Mouse (Mus musculus): ENCODE data around the gene Snx10. TPM values are rescaled to one million over a fixed set of nuclear protein-coding genes. Genes with fewer than 3 reads are reported as not detected.
"Not testable (repeated sequence)": the region's sequence is repeated elsewhere in the genome, so short reads cannot be mapped to it uniquely, and the experiment has no call there.

Snx10 gene
- polyA plus RNA-seq (2014; fragmentation: Nextera tagmentation; extraction: Ambion mirVana), result 17.2 and 19.2 TPM in 2 replicates

DNA sequence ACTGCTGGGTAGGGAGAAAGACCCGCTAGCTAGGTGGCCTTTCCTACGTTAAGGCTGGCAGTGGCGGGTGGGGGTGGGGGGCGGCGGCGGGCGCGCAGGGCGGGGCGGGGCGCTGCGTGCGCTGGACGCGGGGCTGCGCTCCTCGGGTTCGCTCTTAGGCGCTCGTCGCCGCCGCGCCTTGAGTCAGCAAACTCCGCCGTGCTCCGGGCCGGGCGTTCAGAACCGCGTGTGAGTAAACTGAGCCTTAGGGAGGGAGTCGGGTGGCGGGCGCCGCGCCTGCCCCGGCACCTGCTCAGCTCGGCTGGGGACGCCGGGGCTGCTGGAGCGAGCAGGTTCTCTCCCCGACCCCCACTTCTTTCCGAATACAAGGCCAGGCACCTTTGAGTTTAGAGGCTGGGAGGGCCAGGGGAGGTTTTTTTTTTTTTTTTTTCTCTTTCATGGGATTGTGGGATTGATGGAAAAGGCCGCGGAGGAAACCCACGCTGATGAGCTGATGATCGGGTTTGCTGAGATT is at the start of gene Snx10:
Snx10 (plus strand) TSS at position 95 of the 514 bp plus-strand sequence.
- ATAC-seq (ENCODE audit: low read depth) (peak; percentile 86), DNase-seq (ENCODE audit: low spot score) (peak; percentile 71)
- no peaks in the 10 kb centered on the region for H3K27me3 ChIP-seq (replicated peaks; ENCODE audit: control insufficient read depth, insufficient read depth, low read length)
- WGBS, result 0% methylated on average over 16 of the region's 47 CpGs
- peak within 1 kb of the TSS; percentile 63 for H3K9ac ChIP-seq (ENCODE audit: low read depth, low read length)
- no peaks in the 10 kb centered on the region for H3K9me3 ChIP-seq (ENCODE audit: control insufficient read depth, low read length)
- H3K4me1 ChIP-seq (ENCODE audit: control insufficient read depth, insufficient read depth, low read length), result peaks cover 4% of the 10 kb centered on the region
- H3K27ac ChIP-seq (replicated peaks; ENCODE audit: low read depth, low read length), result peak within 1 kb of the TSS; percentile 67
- H3K4me2 ChIP-seq (ENCODE audit: low read depth, low read length), result peak within 1 kb of the TSS; percentile 88
- peak within 1 kb of the TSS; percentile 69 for H3K4me3 ChIP-seq (ENCODE audit: low read depth, low read length)
- H3K36me3 ChIP-seq (ENCODE audit: control insufficient read depth, insufficient read depth, low read length), result no peaks in the 10 kb centered on the region

DNA sequence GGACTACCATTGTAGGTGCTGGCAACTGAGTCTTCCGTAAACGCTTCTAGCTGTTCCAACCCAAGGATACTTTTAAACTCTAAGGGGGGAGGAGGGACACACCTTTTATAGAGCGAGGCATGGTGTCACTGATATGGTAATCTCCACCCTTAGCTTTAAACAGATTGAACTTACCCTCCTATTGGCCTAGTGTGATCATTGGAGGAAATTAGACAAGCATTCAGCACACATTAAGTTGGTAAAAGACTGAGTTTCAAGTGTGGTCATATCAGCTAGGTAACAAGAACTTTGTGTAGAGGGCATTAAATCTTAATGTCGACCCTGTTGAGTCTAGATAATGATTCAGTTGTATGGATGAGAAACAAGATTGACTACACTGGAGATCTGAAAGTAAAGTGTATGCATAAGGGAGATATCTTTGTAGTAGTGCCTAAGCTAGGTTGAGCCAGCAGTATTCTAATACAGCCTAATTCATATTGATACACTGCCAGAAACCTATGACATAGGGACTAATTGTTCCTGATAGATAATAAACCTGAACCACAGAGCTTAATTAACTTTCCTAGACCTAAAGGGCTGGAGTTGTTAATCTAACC is 44.5 kb upstream of the Snx10 start:
- H3K4me1 ChIP-seq (ENCODE audit: control insufficient read depth, insufficient read depth, low read length), result no peaks in the 10 kb centered on the region
- no peak overlapping the region for H3K9ac ChIP-seq (ENCODE audit: low read depth, low read length)
- ATAC-seq (ENCODE audit: low read depth) (no peak), DNase-seq (ENCODE audit: low spot score) (no peak)
- peaks cover 83% of the 10 kb centered on the region for H3K36me3 ChIP-seq (ENCODE audit: control insufficient read depth, insufficient read depth, low read length)
- no peak overlapping the region for H3K4me2 ChIP-seq (ENCODE audit: low read depth, low read length)
- H3K4me3 ChIP-seq (ENCODE audit: low read depth, low read length), result no peak overlapping the region
- H3K9me3 ChIP-seq (ENCODE audit: control insufficient read depth, low read length), result no peaks in the 10 kb centered on the region
- no peak overlapping the region for H3K27ac ChIP-seq (replicated peaks; ENCODE audit: low read depth, low read length)
- no peaks in the 10 kb centered on the region for H3K27me3 ChIP-seq (replicated peaks; ENCODE audit: control insufficient read depth, insufficient read depth, low read length)
- WGBS, result 94% methylated on average over 4 of the region's 4 CpGs

DNA sequence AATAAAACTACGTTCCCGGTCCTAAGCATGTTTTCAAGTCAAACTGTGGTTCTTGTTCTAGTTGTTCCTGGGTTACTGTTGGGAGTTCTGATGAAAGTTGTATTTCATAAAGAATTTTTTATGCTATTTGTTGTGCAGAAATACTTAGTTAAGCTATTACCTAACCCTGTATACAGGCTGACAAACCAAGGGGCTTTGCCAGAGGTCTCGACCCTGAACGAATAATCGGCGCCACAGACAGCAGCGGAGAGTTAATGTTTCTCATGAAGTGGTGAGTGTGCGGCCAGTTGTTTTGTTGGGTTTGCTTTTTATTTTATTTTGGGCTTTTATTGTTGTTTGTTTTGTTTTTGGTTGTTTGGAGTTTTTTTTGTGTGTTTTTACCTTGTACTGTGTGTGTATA is 42.2 kb upstream of the Snx10 start:
- Histone ChIP-seq H3K27me3 (replicated peaks; ENCODE audit: control insufficient read depth, insufficient read depth, low read length) (no peaks in the 10 kb centered on the region), H3K27ac (replicated peaks; ENCODE audit: low read depth, low read length) (no peak overlapping the region), H3K4me2 (ENCODE audit: low read depth, low read length) (no peak overlapping the region), H3K4me1 (ENCODE audit: control insufficient read depth, insufficient read depth, low read length) (no peaks in the 10 kb centered on the region), H3K9me3 (ENCODE audit: control insufficient read depth, low read length) (no peaks in the 10 kb centered on the region), H3K36me3 (ENCODE audit: control insufficient read depth, insufficient read depth, low read length) (peaks cover 64% of the 10 kb centered on the region), H3K4me3 (ENCODE audit: low read depth, low read length) (no peak overlapping the region), H3K9ac (ENCODE audit: low read depth, low read length) (no peak overlapping the region)
- WGBS, result 94% methylated on average over 8 of the region's 8 CpGs
- no peak for DNase-seq (ENCODE audit: low spot score)
- ATAC-seq (ENCODE audit: low read depth), result no peak

DNA sequence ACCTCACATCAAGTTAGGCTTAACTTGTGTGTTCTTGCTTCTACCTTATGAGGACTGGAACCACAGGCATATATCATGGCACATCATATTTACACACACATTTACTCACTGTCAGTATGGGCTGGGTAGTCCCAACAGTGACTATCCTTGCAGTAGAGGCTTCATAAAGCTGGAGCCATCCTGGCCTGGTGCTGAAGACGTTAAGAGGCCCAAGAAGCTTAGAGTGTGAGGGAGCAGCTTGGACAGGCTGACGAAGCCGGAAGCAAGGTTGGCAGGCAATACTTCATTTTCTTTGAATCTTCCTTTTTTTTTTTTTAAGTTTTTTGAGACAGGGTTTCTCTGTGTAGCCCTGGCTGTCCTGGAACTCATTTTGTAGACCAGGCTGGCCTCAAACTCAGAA is 39.8 kb upstream of the Snx10 start:
- 0 out of 2 replicates have a peak, but pooled peaks cover 8% of the 10 kb centered on the region for H3K9me3 ChIP-seq (ENCODE audit: control insufficient read depth, low read length)
- H3K4me3 ChIP-seq (ENCODE audit: low read depth, low read length), result no peak overlapping the region
- DNase-seq (ENCODE audit: low spot score) (no peak), ATAC-seq (ENCODE audit: low read depth) (0 out of 2 replicates have a peak, but pooled peaks have one; percentile 17)
- H3K4me2 ChIP-seq (ENCODE audit: low read depth, low read length), result no peak overlapping the region
- 98% methylated on average over 3 of the region's 3 CpGs for WGBS
- H3K4me1 ChIP-seq (ENCODE audit: control insufficient read depth, insufficient read depth, low read length), result no peaks in the 10 kb centered on the region
- no peak overlapping the region for H3K27ac ChIP-seq (replicated peaks; ENCODE audit: low read depth, low read length)
- no peak overlapping the region for H3K9ac ChIP-seq (ENCODE audit: low read depth, low read length)
- peaks cover 44% of the 10 kb centered on the region for H3K36me3 ChIP-seq (ENCODE audit: control insufficient read depth, insufficient read depth, low read length)
- H3K27me3 ChIP-seq (replicated peaks; ENCODE audit: control insufficient read depth, insufficient read depth, low read length), result no peaks in the 10 kb centered on the region

DNA sequence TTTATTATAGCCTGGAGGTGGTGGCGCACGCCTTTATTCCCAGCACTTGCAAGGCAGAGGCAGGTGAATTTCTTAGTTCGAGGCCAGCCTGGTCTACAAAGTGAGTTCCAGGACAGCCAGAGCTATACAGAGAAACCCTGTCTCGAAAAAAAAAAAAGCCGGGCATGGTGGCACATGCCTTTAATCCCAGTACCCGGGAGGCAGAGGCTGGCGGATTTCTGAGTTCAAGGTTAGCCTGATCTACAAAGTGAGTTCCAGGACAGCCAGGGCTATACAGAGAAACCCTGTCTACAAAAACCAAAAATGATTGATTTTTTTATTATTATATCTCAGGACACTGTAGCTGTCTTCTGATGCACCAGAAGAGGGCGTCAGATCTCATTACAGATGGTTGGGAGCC is 39.1 kb upstream of the Snx10 start:
- DNase-seq (ENCODE audit: low spot score); H3K4me1 ChIP-seq (ENCODE audit: control insufficient read depth, insufficient read depth, low read length); H3K27ac ChIP-seq (replicated peaks; ENCODE audit: low read depth, low read length); H3K9me3 ChIP-seq (ENCODE audit: control insufficient read depth, low read length); H3K9ac ChIP-seq (ENCODE audit: low read depth, low read length); H3K27me3 ChIP-seq (replicated peaks; ENCODE audit: control insufficient read depth, insufficient read depth, low read length); H3K4me2 ChIP-seq (ENCODE audit: low read depth, low read length); H3K4me3 ChIP-seq (ENCODE audit: low read depth, low read length); ATAC-seq (ENCODE audit: low read depth): not testable (repeated sequence)
- WGBS, result 91% methylated on average over 8 of the region's 8 CpGs
- H3K36me3 ChIP-seq (ENCODE audit: control insufficient read depth, insufficient read depth, low read length), result peaks cover 37% of the 10 kb centered on the region

DNA sequence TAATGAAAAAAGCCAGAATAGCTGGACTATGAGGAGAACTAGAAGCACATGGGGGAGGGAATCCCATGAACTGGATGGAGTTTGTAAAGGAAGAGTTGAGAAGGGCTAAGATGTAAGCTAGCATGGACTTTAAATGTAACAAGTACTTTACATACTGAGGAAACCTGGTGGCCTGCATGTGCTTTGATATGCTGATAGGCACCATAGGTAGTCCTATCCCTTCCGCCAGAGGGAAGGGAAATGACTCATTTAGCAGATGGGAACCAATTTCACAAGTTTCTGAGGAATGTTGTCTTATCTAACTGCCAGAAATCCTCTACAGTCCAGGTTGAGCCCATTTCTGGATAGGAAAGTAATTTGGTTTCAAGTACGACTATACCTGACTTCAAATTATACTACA is 38.1 kb upstream of the Snx10 start:
- Histone ChIP-seq H3K36me3 (ENCODE audit: control insufficient read depth, insufficient read depth, low read length) (peaks cover 26% of the 10 kb centered on the region), H3K4me2 (ENCODE audit: low read depth, low read length) (no peak overlapping the region), H3K27me3 (replicated peaks; ENCODE audit: control insufficient read depth, insufficient read depth, low read length) (no peaks in the 10 kb centered on the region)

DNA sequence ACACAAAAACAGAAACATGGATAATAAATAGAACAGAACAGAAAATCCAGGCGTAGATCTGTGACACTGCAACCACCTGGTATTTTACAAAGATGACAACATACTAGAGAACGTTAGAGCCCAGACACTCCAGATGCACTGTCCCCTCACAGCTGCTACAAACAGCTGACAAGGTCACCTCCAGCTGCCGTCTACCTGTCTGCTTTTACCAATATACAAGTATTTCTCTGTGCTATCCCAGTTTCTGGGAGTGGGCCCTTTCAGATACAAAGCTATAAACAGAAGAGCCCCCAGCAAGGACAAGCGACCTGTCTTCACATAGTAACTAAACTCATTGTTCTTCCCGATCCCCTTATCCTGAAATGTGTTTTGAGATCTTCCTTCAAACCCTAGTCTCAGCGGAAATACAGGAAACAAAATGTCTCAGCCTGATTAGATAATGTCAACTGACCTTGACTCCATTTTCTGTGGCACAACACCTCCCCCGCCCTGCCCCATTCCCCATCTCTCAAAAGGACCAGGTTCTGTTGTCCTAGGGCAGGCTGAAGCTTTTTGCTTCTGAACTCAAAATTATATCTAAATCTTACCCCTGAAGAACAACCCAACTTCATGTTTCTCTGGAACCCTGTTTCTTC is 37.5 kb upstream of the Snx10 start:
- Histone ChIP-seq H3K4me2 (ENCODE audit: low read depth, low read length) (no peak overlapping the region), H3K4me3 (ENCODE audit: low read depth, low read length) (no peak overlapping the region), H3K27me3 (replicated peaks; ENCODE audit: control insufficient read depth, insufficient read depth, low read length) (no peaks in the 10 kb centered on the region), H3K9ac (ENCODE audit: low read depth, low read length) (no peak overlapping the region), H3K4me1 (ENCODE audit: control insufficient read depth, insufficient read depth, low read length) (no peaks in the 10 kb centered on the region), H3K9me3 (ENCODE audit: control insufficient read depth, low read length) (0 out of 2 replicates have a peak, but pooled peaks cover 8% of the 10 kb centered on the region), H3K36me3 (ENCODE audit: control insufficient read depth, insufficient read depth, low read length) (peaks cover 21% of the 10 kb centered on the region), H3K27ac (replicated peaks; ENCODE audit: low read depth, low read length) (no peak overlapping the region)
- DNase-seq (ENCODE audit: low spot score) (no peak), ATAC-seq (ENCODE audit: low read depth) (no peak)
- WGBS, result 61% methylated on average over 7 of the region's 7 CpGs

More for the DNA sequence above, 38.1 kb upstream of the Snx10 start:
- Histone ChIP-seq H3K9ac (ENCODE audit: low read depth, low read length) (no peak overlapping the region), H3K4me3 (ENCODE audit: low read depth, low read length) (no peak overlapping the region), H3K27ac (replicated peaks; ENCODE audit: low read depth, low read length) (no peak overlapping the region), H3K9me3 (ENCODE audit: control insufficient read depth, low read length) (0 out of 2 replicates have a peak, but pooled peaks cover 8% of the 10 kb centered on the region), H3K4me1 (ENCODE audit: control insufficient read depth, insufficient read depth, low read length) (no peaks in the 10 kb centered on the region)
- DNase-seq (ENCODE audit: low spot score) (no peak), ATAC-seq (ENCODE audit: low read depth) (no peak)
- 55% methylated on average over 2 of the region's 2 CpGs for WGBS

DNA sequence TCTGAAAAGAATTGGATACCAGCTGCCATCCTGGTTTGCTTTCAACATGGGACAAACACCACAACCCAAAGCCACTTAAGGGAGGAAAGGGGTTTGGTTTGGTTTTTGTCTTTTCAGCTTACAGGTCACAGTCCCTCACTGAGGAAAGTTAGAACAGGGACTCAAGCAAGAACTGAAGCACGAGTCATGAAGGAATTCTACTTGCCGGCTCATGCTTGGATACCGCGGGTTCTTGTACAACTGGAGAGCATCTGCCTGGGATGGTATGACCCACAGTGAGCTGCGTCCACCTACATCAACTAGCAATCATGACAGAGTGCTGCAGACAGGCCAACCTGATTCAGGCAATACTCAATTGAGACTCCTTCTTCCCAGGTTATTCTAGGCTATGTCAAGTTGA is 37.0 kb upstream of the Snx10 start:
- Histone ChIP-seq H3K36me3 (ENCODE audit: control insufficient read depth, insufficient read depth, low read length) (peaks cover 15% of the 10 kb centered on the region), H3K9ac (ENCODE audit: low read depth, low read length) (no peak overlapping the region), H3K9me3 (ENCODE audit: control insufficient read depth, low read length) (0 out of 2 replicates have a peak, but pooled peaks cover 8% of the 10 kb centered on the region), H3K4me3 (ENCODE audit: low read depth, low read length) (no peak overlapping the region), H3K27ac (replicated peaks; ENCODE audit: low read depth, low read length) (no peak overlapping the region), H3K4me1 (ENCODE audit: control insufficient read depth, insufficient read depth, low read length) (no peaks in the 10 kb centered on the region), H3K4me2 (ENCODE audit: low read depth, low read length) (no peak overlapping the region), H3K27me3 (replicated peaks; ENCODE audit: control insufficient read depth, insufficient read depth, low read length) (no peaks in the 10 kb centered on the region)
- ATAC-seq (ENCODE audit: low read depth) (no peak), DNase-seq (ENCODE audit: low spot score) (no peak)
- WGBS, result 91% methylated on average over 5 of the region's 5 CpGs

Data from embryonic facial prominence, embryonic 14.5 days (tissue).